Mouse (Mus musculus) T-cell, adult 2 months (primary cell): ENCODE data around the gene Ap5s1.
"Not testable (repeated sequence)": the region's sequence is repeated elsewhere in the genome, so short reads cannot be mapped to it uniquely, and the experiment has no call there.

Experiments
- DNase-seq: peaks from one replicate; pipeline ENCODE4 v3.0.0; 2022; ENCODE audit warnings: low spot score

Gene Ap5s1

GRCm38 (mm10) chr2:131221853-131222515 lies 15.1 kb downstream of the Ap5s1 start:
- no peak for DNase-seq

GRCm38 (mm10) chr2:131222562-131222961 lies 15.7 kb downstream of the Ap5s1 start:
- DNase-seq, result no peak

- DNase-seq, result no peak
Measured at GRCm38 (mm10) chr2:131223569-131223968, 16.7 kb downstream of the Ap5s1 start.

GRCm38 (mm10) chr2:131225178-131225577 lies 18.3 kb downstream of the Ap5s1 start:
- no peak for DNase-seq

GRCm38 (mm10) chr2:131226669-131227068 lies 19.8 kb downstream of the Ap5s1 start:
- DNase-seq, result not testable (repeated sequence)

GRCm38 (mm10) chr2:131227243-131227642 lies 20.4 kb downstream of the Ap5s1 start:
- DNase-seq, result no peak

- peak; percentile 29 for DNase-seq
Measured at GRCm38 (mm10) chr2:131232558-131232957, 25.7 kb downstream of the Ap5s1 start.

GRCm38 (mm10) chr2:131233307-131234126 lies 26.6 kb downstream of the Ap5s1 start, which contains the start of gene Mavs:
Gene Mavs, plus strand, starts transcription at chr2:131234063.
- DNase-seq, result peak; percentile 93

GRCm38 (mm10) chr2:131234127-131234650 lies 27.3 kb downstream of the Ap5s1 start:
- DNase-seq, result no peak

GRCm38 (mm10) chr2:131234970-131235635 lies 28.2 kb downstream of the Ap5s1 start:
- DNase-seq, result no peak

- DNase-seq, result no peak
Measured at GRCm38 (mm10) chr2:131242180-131242579, 35.3 kb downstream of the Ap5s1 start.

GRCm38 (mm10) chr2:131242929-131243328 lies 36.1 kb downstream of the Ap5s1 start:
- DNase-seq, result no peak

- peak; percentile 58 for DNase-seq
Measured at GRCm38 (mm10) chr2:131253681-131254328, 46.9 kb downstream of the Ap5s1 start.

GRCm38 (mm10) chr2:131254329-131254713 lies 47.4 kb downstream of the Ap5s1 start:
- DNase-seq, result no peak

GRCm38 (mm10) chr2:131255738-131256137 lies 48.9 kb downstream of the Ap5s1 start:
- peak; percentile 14 for DNase-seq

- no peak for DNase-seq
Measured at GRCm38 (mm10) chr2:131258693-131259092, 51.8 kb downstream of the Ap5s1 start.

- no peak for DNase-seq
Measured at GRCm38 (mm10) chr2:131260544-131261307, 53.8 kb downstream of the Ap5s1 start.

- DNase-seq, result no peak
Measured at GRCm38 (mm10) chr2:131261481-131262212, 54.8 kb downstream of the Ap5s1 start.

GRCm38 (mm10) chr2:131262213-131262672 lies 55.4 kb downstream of the Ap5s1 start, which contains the start of gene Pank2:
Gene Pank2, plus strand, starts transcription at chr2:131262495.
- peak; percentile 96 for DNase-seq
